Mouse (Mus musculus): ENCODE measurements around the gene Adrb1.

Adrb1 gene

GRCm38 (mm10) chr19:56721387-56722211 lies at the start of gene Adrb1:
TSS of gene Adrb1 (plus strand) at chr19:56722199.
- no peak for DNase-seq (ENCODE audit: low read depth)

- no peak for DNase-seq (ENCODE audit: low read depth)
Measured at GRCm38 (mm10) chr19:56675690-56676089, 46.3 kb upstream of the Adrb1 start.

GRCm38 (mm10) chr19:56676506-56676905 lies 45.5 kb upstream of the Adrb1 start:
- DNase-seq (ENCODE audit: low read depth), result no peak

- no peak for DNase-seq (ENCODE audit: low read depth)
Measured at GRCm38 (mm10) chr19:56677611-56678010, 44.4 kb upstream of the Adrb1 start.

GRCm38 (mm10) chr19:56678516-56678915 lies 43.5 kb upstream of the Adrb1 start:
- DNase-seq (ENCODE audit: low read depth), result no peak

GRCm38 (mm10) chr19:56679213-56679965 lies 42.6 kb upstream of the Adrb1 start:
- peak; percentile 65 for DNase-seq (ENCODE audit: low read depth)

- no peak for DNase-seq (ENCODE audit: low read depth)
Measured at GRCm38 (mm10) chr19:56679992-56680391, 42.0 kb upstream of the Adrb1 start.

- DNase-seq (ENCODE audit: low read depth), result no peak
Measured at GRCm38 (mm10) chr19:56682297-56682696, 39.7 kb upstream of the Adrb1 start.

GRCm38 (mm10) chr19:56682843-56683242 lies 39.2 kb upstream of the Adrb1 start:
- peak; percentile 16 for DNase-seq (ENCODE audit: low read depth)

- DNase-seq (ENCODE audit: low read depth), result no peak
Measured at GRCm38 (mm10) chr19:56685515-56685914, 36.5 kb upstream of the Adrb1 start.

- no peak for DNase-seq (ENCODE audit: low read depth)
Measured at GRCm38 (mm10) chr19:56686218-56686617, 35.8 kb upstream of the Adrb1 start.

GRCm38 (mm10) chr19:56687026-56687635 lies 34.9 kb upstream of the Adrb1 start:
- DNase-seq (ENCODE audit: low read depth), result no peak

- DNase-seq (ENCODE audit: low read depth), result no peak
Measured at GRCm38 (mm10) chr19:56687676-56688075, 34.3 kb upstream of the Adrb1 start.

- peak; percentile 76 for DNase-seq (ENCODE audit: low read depth)
Measured at GRCm38 (mm10) chr19:56688661-56689335, 33.2 kb upstream of the Adrb1 start.

GRCm38 (mm10) chr19:56689493-56689892 lies 32.5 kb upstream of the Adrb1 start:
- no peak for DNase-seq (ENCODE audit: low read depth)

GRCm38 (mm10) chr19:56691103-56691502 lies 30.9 kb upstream of the Adrb1 start:
- no peak for DNase-seq (ENCODE audit: low read depth)

- no peak for DNase-seq (ENCODE audit: low read depth)
Measured at GRCm38 (mm10) chr19:56692451-56692850, 29.5 kb upstream of the Adrb1 start.

- DNase-seq (ENCODE audit: low read depth), result no peak
Measured at GRCm38 (mm10) chr19:56697370-56698144, 24.4 kb upstream of the Adrb1 start.

GRCm38 (mm10) chr19:56700848-56701247 lies 21.2 kb upstream of the Adrb1 start:
- DNase-seq (ENCODE audit: low read depth), result peak; percentile 89

GRCm38 (mm10) chr19:56701404-56702033 lies 20.5 kb upstream of the Adrb1 start:
- peak; percentile 71 for DNase-seq (ENCODE audit: low read depth)

GRCm38 (mm10) chr19:56702039-56702438 lies 20.0 kb upstream of the Adrb1 start:
- DNase-seq (ENCODE audit: low read depth), result no peak

Data from NIH3T3 (cell line).